Mouse (Mus musculus) gastrocnemius, postnatal 36 days (tissue): Measurements from ENCODE around the gene Eid3. TPM values are rescaled to one million over a fixed set of nuclear protein-coding genes. Genes with fewer than 3 reads are reported as not detected.

ENCODE experiments used
- DNase-seq, 2 experiments: peaks; one replicate each; pipeline ENCODE4 v3.0.0; 2022
- intact Hi-C: fragments of 180-260 bp; cut with DNase I; formaldehyde crosslinking; loops from one replicate; pipeline ENCODE4 v1.15.1; 2025
- total RNA-seq, 2 experiments: library from RNA; stranded (reverse); gene quantifications; 2 replicates each; pipeline ENCODE4 v1.2.3; 2021

Eid3 gene
- total RNA-seq, 2 experiments from 2014 or later: 0.84 to 1.3 TPM

- DNase-seq: peak; percentile 40 to 63
- intact Hi-C loops: loop anchor here (5.0 kb wide), 2 partner anchors 37 to 98 kb away; partner anchors contain the start of gene Nfyb
Measured at GRCm38 (mm10) chr10:82860181-82860928, 6.1 kb upstream of the Eid3 start.

- DNase-seq: no peak
- intact Hi-C loops: loop anchor here (5.0 kb wide), 2 partner anchors 36 to 99 kb away; partner anchors contain the start of gene Nfyb
Measured at GRCm38 (mm10) chr10:82860929-82861315, 5.5 kb upstream of the Eid3 start.

DNA sequence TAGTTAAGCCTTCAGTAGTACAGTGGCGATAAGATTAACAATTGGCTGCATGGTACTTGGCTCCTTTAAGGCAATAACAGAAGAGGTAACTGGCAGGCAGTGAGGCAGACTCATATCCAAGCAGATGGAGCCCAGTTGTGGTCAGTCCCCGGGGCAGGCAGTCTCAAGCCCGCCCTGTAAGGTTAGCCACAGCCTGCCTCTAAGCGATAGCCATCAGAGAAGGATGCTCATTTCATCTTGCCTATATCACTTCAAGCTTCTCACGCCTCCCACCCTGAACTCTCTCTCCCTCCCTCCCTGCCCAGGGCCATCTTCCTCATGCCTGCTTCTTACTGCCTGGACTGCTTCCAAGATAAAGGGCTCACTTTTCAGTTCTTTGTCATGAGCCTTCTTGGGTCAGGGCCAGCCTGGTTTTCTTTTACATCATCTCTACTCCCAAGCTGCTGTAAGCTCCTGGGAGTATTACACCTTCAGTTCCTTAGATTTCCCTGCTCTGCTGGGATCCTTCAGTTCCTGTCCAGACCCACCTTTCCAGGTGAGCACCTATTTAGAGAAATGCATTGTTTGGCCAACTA, 3.2 kb upstream of the Eid3 start:
- intact Hi-C loops: loop anchor here (5.0 kb wide), 2 partner anchors 34 to 101 kb away; partner anchors contain the start of gene Nfyb
- no peak for DNase-seq

GRCm38 (mm10) chr10:82863827-82864226, 2.6 kb upstream of the Eid3 start:
- intact Hi-C loops: loop anchor here (5.0 kb wide), 2 partner anchors 33 to 102 kb away; partner anchors contain the start of gene Nfyb
- DNase-seq: peak in 1 of 2 experiments; percentile 29

DNA sequence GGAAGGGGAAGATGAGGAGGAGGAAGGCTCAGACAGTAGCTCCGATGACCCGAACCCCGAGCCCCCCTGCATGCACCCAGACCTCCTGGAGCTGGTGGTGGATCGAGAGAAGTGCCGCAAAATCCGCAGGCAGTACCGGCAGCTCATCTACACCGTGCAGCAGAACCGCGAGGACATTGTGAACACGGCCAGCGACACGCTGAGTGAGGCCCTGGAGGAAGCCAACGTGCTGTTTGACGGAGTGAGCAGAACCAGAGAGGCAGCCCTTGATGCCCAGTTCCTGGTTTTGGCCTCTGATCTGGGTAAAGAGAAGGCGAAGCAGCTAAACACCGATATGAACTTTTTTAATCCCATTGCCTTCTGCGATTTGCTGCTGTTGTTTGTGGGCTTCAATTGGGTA, 406 bp downstream of the Eid3 start:
- no peak for DNase-seq
- intact Hi-C loops: no loop called here

GRCm38 (mm10) chr10:82868418-82869086, 2.1 kb downstream of the Eid3 start:
- intact Hi-C loops: no loop called here
- no peak for DNase-seq

DNA sequence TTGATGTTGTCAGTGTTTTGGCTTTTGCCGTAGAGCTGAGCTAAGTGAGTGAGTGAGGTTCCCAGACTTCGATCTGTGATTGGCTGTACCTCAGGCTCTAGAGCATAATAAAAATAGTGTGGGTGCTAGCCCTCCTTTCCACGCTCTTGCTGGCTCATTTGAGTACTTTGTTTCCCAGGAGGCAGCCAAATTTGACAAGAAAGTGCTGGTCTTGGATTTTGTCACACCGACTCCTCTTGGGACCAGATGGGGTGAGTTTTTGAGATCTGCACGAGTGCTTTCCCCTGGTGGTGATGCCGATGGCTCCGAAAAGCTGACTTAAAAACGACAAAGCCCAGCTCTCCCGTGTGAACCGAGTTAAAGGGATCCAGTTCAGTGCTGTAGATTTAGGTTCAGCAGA, 9.0 kb downstream of the Eid3 start:
- intact Hi-C loops: no loop called here
- no peak for DNase-seq

- no peak for DNase-seq
- intact Hi-C loops: no loop called here
Measured at GRCm38 (mm10) chr10:82876076-82876796, 9.8 kb downstream of the Eid3 start.

DNA sequence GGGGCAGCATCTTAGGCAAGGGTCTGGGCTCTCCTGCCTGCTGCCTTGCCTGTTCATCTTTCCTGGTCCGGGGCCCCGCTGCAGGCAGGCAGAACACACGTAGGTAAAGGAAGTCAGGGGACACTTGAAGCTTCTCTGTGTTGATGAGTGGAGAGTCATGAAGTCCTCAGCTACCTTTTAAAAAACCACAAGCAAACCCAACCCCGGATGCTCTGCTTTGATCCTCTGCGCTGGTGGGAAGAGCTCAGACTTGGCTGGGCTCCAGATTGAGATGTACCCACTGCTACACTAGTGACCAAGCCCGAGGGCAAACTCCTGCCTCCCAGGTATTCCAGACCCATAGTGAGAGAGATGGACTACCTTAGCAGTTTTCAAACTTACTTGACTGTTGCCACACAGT, 20.9 kb downstream of the Eid3 start:
- no peak for DNase-seq
- intact Hi-C loops: no loop called here

GRCm38 (mm10) chr10:82888576-82888975, 22.1 kb downstream of the Eid3 start:
- intact Hi-C loops: no loop called here
- DNase-seq: no peak

GRCm38 (mm10) chr10:82889447-82889973, 23.1 kb downstream of the Eid3 start:
- DNase-seq: peak in 1 of 2 experiments; percentile 59
- intact Hi-C loops: no loop called here

DNA sequence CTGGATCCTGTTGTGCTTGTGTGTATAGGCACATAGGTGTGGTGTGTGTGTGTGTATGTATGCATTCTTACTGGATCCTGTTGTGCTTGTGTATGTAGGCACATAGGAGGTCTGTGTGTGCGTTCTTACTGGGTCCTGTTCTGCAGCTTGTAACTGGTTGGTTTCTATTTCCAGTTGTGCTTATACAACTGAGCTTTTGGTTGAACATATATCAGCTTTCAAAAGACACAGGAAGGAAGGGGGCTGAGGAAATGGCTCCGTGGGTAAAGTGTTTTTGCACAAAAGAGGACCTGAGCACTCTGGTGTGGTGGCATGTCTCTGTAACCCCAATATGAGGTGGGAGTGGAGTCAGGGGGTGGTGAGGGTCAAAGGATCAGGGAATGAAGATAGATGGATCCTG, 24.5 kb downstream of the Eid3 start:
- no peak for DNase-seq
- intact Hi-C loops: no loop called here

- intact Hi-C loops: no loop called here
- DNase-seq: no peak
Measured at GRCm38 (mm10) chr10:82891427-82891826, 25.0 kb downstream of the Eid3 start.

- no peak for DNase-seq
- intact Hi-C loops: no loop called here
Measured at GRCm38 (mm10) chr10:82892442-82893055, 26.1 kb downstream of the Eid3 start.

DNA sequence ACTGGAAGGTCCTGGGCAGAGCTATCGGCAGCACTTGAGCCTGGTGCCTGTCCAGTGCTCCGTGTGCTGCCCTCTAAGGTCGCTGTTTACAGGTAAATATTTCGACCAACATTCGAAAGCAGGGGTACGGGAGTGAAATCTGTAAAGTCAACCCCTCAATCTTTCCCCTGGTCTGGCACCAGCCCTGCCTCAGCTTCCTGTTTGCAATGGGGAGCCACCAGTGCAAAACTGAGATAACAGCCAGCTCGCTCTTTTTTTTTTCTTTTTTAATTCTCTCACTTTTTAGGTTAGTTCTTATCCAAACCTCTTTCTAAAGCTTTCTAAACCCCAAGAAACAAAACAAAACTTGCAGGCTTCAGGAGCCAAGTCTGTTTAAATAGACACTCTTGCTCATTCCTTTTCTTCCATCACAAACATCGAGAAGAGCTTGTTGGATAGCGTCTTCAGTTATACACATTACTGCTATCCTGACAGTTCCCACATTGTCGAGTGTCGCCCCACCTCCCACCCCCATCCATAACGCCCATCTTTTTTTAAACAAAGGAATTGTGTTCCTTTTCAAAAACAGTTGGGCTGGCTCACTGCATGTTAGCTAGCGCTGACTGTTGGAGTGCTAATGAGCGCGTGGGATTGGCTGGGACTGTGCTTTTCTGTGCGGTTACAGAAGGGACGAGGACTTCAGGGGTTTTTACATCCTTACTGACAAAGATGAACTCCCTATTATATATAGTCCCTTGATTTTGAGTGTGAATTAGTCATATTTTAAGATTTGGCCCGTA, 27.6 kb downstream of the Eid3 start:
- intact Hi-C loops: no loop called here

GRCm38 (mm10) chr10:82897936-82898335, 31.5 kb downstream of the Eid3 start:
- intact Hi-C loops: loop anchor here (5.0 kb wide), 1 partner anchor 36 kb away; no protein-coding TSS in a partner anchor
- no peak for DNase-seq

More for the DNA sequence above, 27.6 kb downstream of the Eid3 start:
- no peak for DNase-seq

DNA sequence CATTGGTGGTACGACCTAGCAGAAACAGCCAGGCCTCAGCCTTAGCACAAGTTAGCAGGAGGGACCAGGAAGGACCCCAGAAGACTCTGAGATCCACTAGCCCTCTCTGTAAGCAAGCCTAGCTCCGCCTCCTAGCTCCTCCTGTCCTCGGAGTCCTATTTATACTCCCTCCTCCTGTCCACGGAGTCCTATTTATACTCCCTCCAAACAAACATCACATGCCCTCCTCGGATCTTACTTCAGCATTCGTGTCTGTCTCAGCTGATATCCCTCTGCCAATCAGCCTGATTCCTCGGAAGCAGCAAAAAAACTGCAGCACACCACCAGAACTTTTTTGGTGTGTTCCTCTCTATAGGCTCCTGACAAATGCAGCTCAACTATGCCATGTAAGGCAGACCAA, 32.5 kb downstream of the Eid3 start:
- DNase-seq: no peak
- intact Hi-C loops: loop anchor here (5.0 kb wide), 1 partner anchor 37 kb away; no protein-coding TSS in a partner anchor

- DNase-seq: no peak
- intact Hi-C loops: loop anchor here (2.0 to 5.0 kb wide), 3 partner anchors 38 to 233 kb away; no protein-coding TSS in a partner anchor
Measured at GRCm38 (mm10) chr10:82899810-82900421, 33.5 kb downstream of the Eid3 start.

DNA sequence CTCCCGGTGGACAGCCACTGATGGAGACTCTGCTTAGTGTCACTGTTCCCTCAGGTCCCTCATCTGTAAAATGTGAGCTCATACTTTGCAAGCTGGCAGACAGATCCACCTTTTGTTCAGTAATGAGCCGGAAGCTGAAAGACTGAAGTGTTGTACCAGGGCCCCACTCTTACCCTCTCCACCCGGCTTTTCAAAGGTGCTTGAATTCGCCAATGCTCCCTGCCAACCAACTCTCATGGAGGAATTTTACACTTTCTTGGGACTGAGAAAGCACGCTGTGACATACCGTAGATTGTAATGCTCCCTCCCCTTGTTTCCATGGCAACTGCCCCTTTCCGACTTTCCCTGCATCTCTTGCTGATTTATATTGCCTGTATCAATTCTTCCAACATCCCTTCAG, 34.1 kb downstream of the Eid3 start:
- no peak for DNase-seq
- intact Hi-C loops: loop anchor here (2.0 kb wide), 2 partner anchors 86 to 234 kb away; no protein-coding TSS in a partner anchor
